Mouse (Mus musculus) intestine, embryonic 15.5 days (tissue): ENCODE data around the gene Slc16a6. TPM values are rescaled to one million over a fixed set of nuclear protein-coding genes. Genes with fewer than 3 reads are reported as not detected.

ENCODE experiments used
- ATAC-seq: fragments of 200-750 bp; cut with Nextera tagmentation; 2 replicates; pipeline ENCODE4 v1.8.0; 2017; ENCODE audit warnings: moderate TSS enrichment, moderate library complexity
- H3K27ac ChIP-seq: fragments of 300-500 bp; sonication (generic); 2 replicates; pipeline ENCODE4 v1.5.1; 2015; ENCODE audit warnings: mild to moderate bottlenecking, inconsistent platforms
- H3K27me3 ChIP-seq: fragments of 300-500 bp; sonication (generic); replicated peaks from 2 replicates; pipeline ENCODE4 v1.6.1; 2015; ENCODE audit warnings: inconsistent platforms
- H3K36me3 ChIP-seq: fragments of 300-500 bp; sonication (generic); 2 replicates; pipeline ENCODE4 v1.6.1; 2015; ENCODE audit warnings: inconsistent platforms
- H3K4me1 ChIP-seq: fragments of 300-500 bp; sonication (generic); replicated peaks from 2 replicates; pipeline ENCODE4 v1.6.1; 2015; ENCODE audit warnings: inconsistent platforms
- H3K4me2 ChIP-seq: fragments of 300-500 bp; sonication (generic); replicated peaks from 2 replicates; pipeline ENCODE4 v1.6.1; 2015; ENCODE audit warnings: mild to moderate bottlenecking, inconsistent platforms
- H3K4me3 ChIP-seq: fragments of 300-500 bp; sonication (generic); replicated peaks from 2 replicates; pipeline ENCODE4 v1.5.1; 2015; ENCODE audit warnings: inconsistent platforms
- H3K9ac ChIP-seq: fragments of 300-500 bp; sonication (generic); 2 replicates; pipeline ENCODE4 v1.6.1; 2015; ENCODE audit warnings: inconsistent platforms
- H3K9me3 ChIP-seq: fragments of 300-500 bp; sonication (generic); 2 replicates; pipeline ENCODE4 v1.6.1; 2016; ENCODE audit warnings: inconsistent platforms
- WGBS: fragments of 180-500 bp; shearing (Covaris S2); methylation state at CpG from one replicate; pipeline ENCODE4 v1.1.7; 2015; 5-methylcytosine and 5-hydroxymethylcytosine counted together
- polyA plus RNA-seq: library from polyadenylated mRNA; unstranded; fragments of >200 nt; fragmentation: Nextera tagmentation; extraction: Ambion mirVana; gene quantifications from 2 replicates; pipeline ENCODE4 v1.2.1, GENCODE M21; 2015

The Slc16a6 gene
- polyA plus RNA-seq, 1 experiment from 2014 or later = 15.4 TPM

DNA sequence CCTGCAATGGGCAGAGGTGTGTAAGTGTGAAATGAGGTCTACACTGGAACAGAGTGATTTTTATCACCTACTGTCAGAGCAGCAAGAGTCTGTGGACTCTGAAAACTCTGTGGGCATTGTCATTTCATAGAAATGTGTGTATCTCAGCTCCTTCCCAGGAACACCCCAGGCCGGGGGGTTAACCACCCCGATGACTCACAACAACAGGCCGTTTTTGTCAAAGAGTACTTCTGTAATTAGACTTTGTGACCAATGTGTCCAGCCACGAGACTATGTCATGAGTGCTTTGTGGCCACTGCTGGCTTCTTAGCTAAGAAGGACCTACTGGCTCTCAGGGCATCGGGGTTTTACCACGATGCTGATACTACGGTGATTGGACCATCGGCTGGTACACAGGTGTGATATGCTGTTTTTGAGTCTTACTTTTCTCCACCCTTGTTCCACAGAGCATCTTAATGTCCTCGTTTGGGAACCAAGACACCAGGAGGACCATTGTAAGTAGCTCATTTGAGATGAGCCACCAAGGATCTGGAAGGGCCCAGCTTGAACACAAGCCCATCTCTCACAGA lies 55.8 kb downstream of the Slc16a6 start:
- H3K4me1 ChIP-seq = 0 out of 2 replicates have a peak, but pooled peaks cover 3% of the 10 kb centered on the region
- WGBS = 80% methylated on average over 9 of the region's 9 CpGs
- H3K27me3 ChIP-seq = no peaks in the 10 kb centered on the region
- ATAC-seq = no peak
- no peak overlapping the region for H3K4me3 ChIP-seq
- H3K36me3 ChIP-seq = no peaks in the 10 kb centered on the region
- H3K27ac ChIP-seq = no peak overlapping the region
- no peak overlapping the region for H3K9ac ChIP-seq
- no peaks in the 10 kb centered on the region for H3K9me3 ChIP-seq
- no peak overlapping the region for H3K4me2 ChIP-seq

DNA sequence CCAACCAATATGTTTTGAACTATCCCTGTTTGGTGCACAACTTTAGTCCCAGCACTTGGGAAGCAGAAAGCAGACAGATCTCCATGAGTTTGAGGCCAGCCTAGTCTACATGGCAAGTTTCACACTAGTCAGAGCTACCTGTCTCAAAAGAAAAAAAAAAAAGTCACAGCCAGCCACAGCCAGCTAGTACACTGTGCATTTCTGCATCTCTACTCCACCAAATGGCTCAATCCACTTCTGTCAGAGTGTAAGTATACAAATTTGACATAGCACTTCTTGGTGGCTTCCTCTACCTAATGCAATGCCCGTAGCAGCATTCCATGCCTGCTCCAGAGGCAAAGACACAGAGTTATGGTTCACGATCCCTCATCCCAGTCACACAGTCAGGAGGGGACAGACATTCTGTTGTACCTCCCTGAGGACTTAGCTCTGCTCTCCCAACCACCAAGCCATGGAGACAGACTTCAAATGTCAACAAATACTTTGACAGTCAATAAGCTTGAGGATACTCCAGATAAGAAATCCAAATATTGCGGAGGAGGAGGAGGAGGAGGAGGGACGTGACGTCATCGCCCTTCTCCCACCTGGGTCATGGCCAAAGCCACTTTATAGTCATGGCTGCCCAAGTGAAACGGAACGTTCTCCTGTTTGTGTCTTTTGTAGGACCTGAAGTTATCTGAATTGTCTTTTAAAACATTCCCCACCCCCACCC lies 56.5 kb downstream of the Slc16a6 start:
- H3K9ac ChIP-seq = no peak overlapping the region
- no peak overlapping the region for H3K4me2 ChIP-seq
- no peak overlapping the region for H3K27ac ChIP-seq
- H3K4me3 ChIP-seq = no peak overlapping the region
- 0 out of 2 replicates have a peak, but pooled peaks cover 3% of the 10 kb centered on the region for H3K4me1 ChIP-seq
- H3K27me3 ChIP-seq = no peaks in the 10 kb centered on the region
- no peak for ATAC-seq
- 54% methylated on average over 8 of the region's 8 CpGs for WGBS
- no peaks in the 10 kb centered on the region for H3K36me3 ChIP-seq
- H3K9me3 ChIP-seq = no peaks in the 10 kb centered on the region

DNA sequence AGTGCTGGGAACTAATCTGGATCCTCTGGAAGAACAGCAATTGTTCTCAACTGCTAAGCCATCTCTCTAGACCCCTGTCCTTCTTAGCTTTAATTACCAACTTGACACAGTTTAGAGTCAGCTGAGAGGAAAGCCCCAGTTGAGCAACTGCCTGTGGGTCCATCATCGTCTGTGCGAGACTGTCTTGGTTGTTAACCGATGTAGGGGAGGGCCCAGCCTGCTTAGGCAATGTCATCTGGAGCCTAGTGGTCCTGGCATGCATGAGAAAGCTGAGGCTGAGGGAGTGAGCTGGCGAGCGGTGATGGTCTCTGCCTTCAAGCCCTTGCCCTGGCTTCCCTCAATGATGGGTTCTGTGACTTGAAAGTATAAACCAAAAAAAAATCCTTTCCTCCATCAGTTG lies 58.6 kb downstream of the Slc16a6 start:
- H3K4me3 ChIP-seq = no peak overlapping the region
- no peak overlapping the region for H3K27ac ChIP-seq
- H3K9me3 ChIP-seq = no peaks in the 10 kb centered on the region
- H3K27me3 ChIP-seq = no peaks in the 10 kb centered on the region
- H3K9ac ChIP-seq = no peak overlapping the region
- H3K4me1 ChIP-seq = 0 out of 2 replicates have a peak, but pooled peaks cover 1% of the 10 kb centered on the region
- WGBS = 84% methylated on average over 5 of the region's 5 CpGs
- no peaks in the 10 kb centered on the region for H3K36me3 ChIP-seq
- no peak for ATAC-seq
- H3K4me2 ChIP-seq = no peak overlapping the region

DNA sequence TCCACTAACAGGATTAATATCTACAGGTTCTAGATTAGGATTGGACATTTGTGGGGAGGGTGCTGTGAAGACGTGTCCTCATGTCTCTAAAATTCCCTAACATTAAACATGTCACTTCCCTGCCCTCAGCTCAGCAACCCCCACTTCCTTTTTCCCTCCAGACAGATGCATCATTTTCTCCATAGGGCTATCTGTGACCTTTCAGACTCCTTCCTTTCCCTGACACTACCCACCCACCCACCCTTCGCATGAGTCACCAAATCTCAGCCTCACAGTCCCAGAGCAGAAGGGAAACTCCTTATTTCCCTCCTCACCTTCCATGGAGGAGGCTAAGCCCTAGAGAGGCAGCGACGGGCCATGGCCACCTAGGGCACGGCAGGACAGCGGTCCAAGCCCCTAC lies 59.8 kb downstream of the Slc16a6 start, which contains the start of gene 9930022D16Rik:
9930022D16Rik (plus strand) TSS at position 301 of the 400 bp plus-strand sequence.
- no peaks in the 10 kb centered on the region for H3K36me3 ChIP-seq
- no peak for ATAC-seq
- no peak within 1 kb of the TSS for H3K9ac ChIP-seq
- no peak within 1 kb of the TSS for H3K4me3 ChIP-seq
- 73% methylated on average over 6 of the region's 6 CpGs for WGBS
- no peak within 1 kb of the TSS for H3K4me2 ChIP-seq
- H3K27ac ChIP-seq = no peak within 1 kb of the TSS
- H3K9me3 ChIP-seq = no peaks in the 10 kb centered on the region
- no peaks in the 10 kb centered on the region for H3K4me1 ChIP-seq
- H3K27me3 ChIP-seq = no peaks in the 10 kb centered on the region

GRCm38 (mm10) chr11:109410197-109410980 lies 63.0 kb downstream of the Slc16a6 start:
- no peak overlapping the region for H3K27ac ChIP-seq
- no peaks in the 10 kb centered on the region for H3K36me3 ChIP-seq
- no peaks in the 10 kb centered on the region for H3K9me3 ChIP-seq
- ATAC-seq = no peak
- no peak overlapping the region for H3K4me3 ChIP-seq
- H3K27me3 ChIP-seq = no peaks in the 10 kb centered on the region
- no peak overlapping the region for H3K4me2 ChIP-seq
- no peak overlapping the region for H3K9ac ChIP-seq
- no peaks in the 10 kb centered on the region for H3K4me1 ChIP-seq
- WGBS = 75% methylated on average over 15 of the region's 15 CpGs

- WGBS = 86% methylated on average over 5 of the region's 5 CpGs
- Histone ChIP-seq H3K4me2 (no peak overlapping the region), H3K4me3 (no peak overlapping the region), H3K9me3 (no peaks in the 10 kb centered on the region), H3K27me3 (no peaks in the 10 kb centered on the region), H3K9ac (no peak overlapping the region), H3K27ac (no peak overlapping the region), H3K4me1 (no peaks in the 10 kb centered on the region), H3K36me3 (no peaks in the 10 kb centered on the region)
- no peak for ATAC-seq
Measured at GRCm38 (mm10) chr11:109406431-109406830, 67.0 kb downstream of the Slc16a6 start.

Other genes starting within 250 kb of the Slc16a6 start
- gene Rgs9, start 175.5 kb downstream of the Slc16a6 start, polyA plus RNA-seq = 3.6 and 4.2 TPM in 2 replicates
- 32.2 and 32.7 TPM in 2 replicates for gene Gna13, start 110.8 kb downstream of the Slc16a6 start, polyA plus RNA-seq
- not detected in 2 replicates for gene 9930022D16Rik, start 59.7 kb downstream of the Slc16a6 start, polyA plus RNA-seq
- gene Amz2, start 47.7 kb downstream of the Slc16a6 start, polyA plus RNA-seq = 38.4 and 38.9 TPM in 2 replicates
- 3.3 and 3.6 TPM in 2 replicates for gene Arsg, start 224 bp downstream of the Slc16a6 start, polyA plus RNA-seq
- 27.4 and 30.4 TPM in 2 replicates for gene Wipi1, start 138.4 kb upstream of the Slc16a6 start, polyA plus RNA-seq
- 270 and 286 TPM in 2 replicates for gene Prkar1a, start 175.8 kb upstream of the Slc16a6 start, polyA plus RNA-seq
- 2.2 and 2.3 TPM in 2 replicates for gene Fam20a, start 248.7 kb upstream of the Slc16a6 start, polyA plus RNA-seq